27 mouse cellular contexts compared by ENCODE assay signal in genomic region chr10:85164791-85165190, GRCm38 (mm10). TPM values are rescaled to one million over a fixed set of nuclear protein-coding genes. Genes with fewer than 3 reads are reported as not detected.
"Had no signal": no experiment of that assay in that cellular context is flagged by ENCODE, and none has a peak within 500 bp of the region (broad histone marks: within the 10 kb centered on the region; RNA-seq: fewer than 3 reads in every experiment).

No protein-coding gene starts in this region.

- H3K9ac ChIP-seq: embryonic facial prominence, embryonic 12.5 days; embryonic facial prominence, embryonic 13.5 days; embryonic facial prominence, embryonic 15.5 days; forebrain, embryonic 12.5 days; forebrain, embryonic 13.5 days; forebrain, embryonic 15.5 days; forebrain, postnatal 0 days had no signal

- H3K4me2 ChIP-seq: embryonic facial prominence, embryonic 12.5 days; embryonic facial prominence, embryonic 13.5 days; embryonic facial prominence, embryonic 15.5 days; forebrain, embryonic 12.5 days; forebrain, embryonic 13.5 days; forebrain, embryonic 15.5 days had no signal

- H3K4me3 ChIP-seq: embryonic facial prominence, embryonic 10.5 days; embryonic facial prominence, embryonic 12.5 days; embryonic facial prominence, embryonic 13.5 days; embryonic facial prominence, embryonic 15.5 days; erythroblast, embryonic 14.5 days; forebrain, embryonic 10.5 days; forebrain, embryonic 12.5 days; forebrain, embryonic 13.5 days; forebrain, embryonic 15.5 days; heart, adult 2 months had no signal

- H3K27me3 ChIP-seq: embryonic facial prominence, embryonic 12.5 days; embryonic facial prominence, embryonic 13.5 days; embryonic facial prominence, embryonic 15.5 days; forebrain, embryonic 12.5 days; forebrain, embryonic 13.5 days; forebrain, embryonic 15.5 days had no signal

- H3K36me3 ChIP-seq: embryonic facial prominence, embryonic 10.5 days; embryonic facial prominence, embryonic 12.5 days; embryonic facial prominence, embryonic 13.5 days; embryonic facial prominence, embryonic 15.5 days; forebrain, embryonic 10.5 days; forebrain, embryonic 12.5 days; forebrain, embryonic 15.5 days had no signal

- DNase-seq: cerebellum, adult 2 months; cerebellum, adult 8-10 months; cerebellum, adult 9-10 months; cerebellum, adult 9-11 months; cerebellum, postnatal 10 days; cerebellum, postnatal 14 days; cerebellum, postnatal 25 days; cerebellum, postnatal 36 days; embryo, embryonic 11 days; forebrain, postnatal 0 days; gastrocnemius, postnatal 10 days; gastrocnemius, postnatal 14 days; gastrocnemius, postnatal 25 days; gastrocnemius, postnatal 36 days; heart, adult 18-20 months; heart, adult 2 months had no signal

- ATAC-seq: forebrain, embryonic 13.5 days; forebrain, embryonic 14.5 days; forebrain, embryonic 15.5 days; forebrain, embryonic 16.5 days; forebrain, postnatal 0 days had no signal

- H3K27ac ChIP-seq: embryonic facial prominence, embryonic 10.5 days; embryonic facial prominence, embryonic 12.5 days; embryonic facial prominence, embryonic 13.5 days; embryonic facial prominence, embryonic 15.5 days; forebrain, embryonic 10.5 days; forebrain, embryonic 12.5 days; forebrain, embryonic 13.5 days; forebrain, embryonic 15.5 days had no signal

- H3K9me3 ChIP-seq: embryonic facial prominence, embryonic 10.5 days; embryonic facial prominence, embryonic 12.5 days; embryonic facial prominence, embryonic 13.5 days; embryonic facial prominence, embryonic 15.5 days; forebrain, embryonic 10.5 days; forebrain, embryonic 12.5 days; forebrain, embryonic 13.5 days; forebrain, embryonic 15.5 days had no signal

- H3K4me1 ChIP-seq: embryonic facial prominence, embryonic 12.5 days; embryonic facial prominence, embryonic 13.5 days; forebrain, embryonic 12.5 days; forebrain, embryonic 13.5 days had no signal

RNA-seq across cellular contexts. Expression of gene Mterf2, which starts 37.0 kb away (rescaled TPM):
- polyA plus RNA-seq: erythroblast, embryonic 14.5 days had no signal
